Mouse (Mus musculus) kidney, postnatal 14 days (tissue): ENCODE results near the gene Xkr7.

Experiments
- DNase-seq: peaks from one replicate; pipeline ENCODE4 v3.0.0; 2022; ENCODE audit warnings: mixed read lengths

Xkr7 gene

DNA sequence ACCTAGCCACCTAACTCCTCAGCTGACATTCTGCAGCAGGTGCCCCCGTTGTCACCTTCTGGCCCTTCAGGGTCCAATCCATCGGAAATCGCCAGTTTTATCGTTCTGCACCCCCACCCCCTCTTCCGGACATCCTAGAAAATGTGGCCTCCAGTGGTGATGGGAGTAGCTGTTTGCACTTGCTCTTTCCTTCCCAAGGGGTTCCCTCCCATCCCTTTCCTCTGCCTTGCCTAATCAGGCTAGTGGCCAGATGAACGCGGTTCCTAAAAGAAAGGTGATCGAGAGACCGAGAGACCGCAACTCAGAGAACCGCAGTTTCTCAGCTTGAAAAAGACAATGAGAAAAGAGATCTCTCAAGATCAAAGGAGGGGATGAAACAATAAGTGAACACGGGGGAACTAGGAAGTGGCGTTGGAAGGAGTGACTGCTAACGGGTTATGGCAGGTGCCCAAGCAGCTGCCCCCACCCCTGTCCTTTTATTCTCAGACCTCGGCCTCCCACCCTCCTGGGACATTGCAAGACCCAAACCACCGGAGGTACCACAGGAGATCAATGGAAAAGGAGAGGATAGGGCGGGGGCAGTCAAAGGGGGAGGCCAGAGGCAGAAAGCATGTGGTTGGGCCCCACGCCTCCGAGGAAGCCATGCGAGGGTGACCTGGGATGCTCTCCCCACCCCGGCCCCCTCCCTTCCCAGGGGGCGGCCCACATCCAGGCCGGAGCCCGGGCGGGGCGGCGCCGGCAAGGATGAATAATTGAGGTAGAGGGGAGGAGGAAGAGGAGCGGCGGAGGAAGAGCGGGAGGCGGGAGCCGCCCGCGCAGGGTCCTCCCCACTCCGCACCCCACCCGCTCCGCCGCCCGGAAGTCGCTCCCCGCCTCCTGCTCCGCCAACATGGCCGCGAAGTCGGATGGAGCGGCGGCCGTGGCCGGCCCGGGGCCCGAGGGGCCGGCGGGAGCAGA lies at the start of gene Xkr7:
TSS of gene Xkr7 (plus strand) at position 727 of the 957 bp plus-strand sequence.
- peak; percentile 8 for DNase-seq

DNA sequence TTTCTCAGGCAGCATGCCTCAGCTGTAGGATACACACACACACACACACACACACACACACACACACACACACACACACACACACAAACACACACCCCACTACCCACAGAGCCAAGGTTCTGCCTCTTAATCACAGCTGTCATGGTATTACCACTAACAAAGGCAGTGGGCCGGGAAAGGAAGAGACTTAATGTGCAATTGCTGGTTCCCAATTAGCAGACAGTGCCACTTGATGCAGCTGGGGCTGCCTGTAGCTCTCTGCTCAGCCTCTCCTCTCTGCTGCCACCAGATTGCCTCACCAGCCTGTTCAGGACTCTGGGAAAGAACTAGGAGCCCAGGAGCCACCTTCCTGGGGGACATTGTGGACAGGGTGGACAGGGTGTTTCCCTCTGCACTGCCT lies 46.1 kb upstream of the Xkr7 start:
- no peak for DNase-seq

DNA sequence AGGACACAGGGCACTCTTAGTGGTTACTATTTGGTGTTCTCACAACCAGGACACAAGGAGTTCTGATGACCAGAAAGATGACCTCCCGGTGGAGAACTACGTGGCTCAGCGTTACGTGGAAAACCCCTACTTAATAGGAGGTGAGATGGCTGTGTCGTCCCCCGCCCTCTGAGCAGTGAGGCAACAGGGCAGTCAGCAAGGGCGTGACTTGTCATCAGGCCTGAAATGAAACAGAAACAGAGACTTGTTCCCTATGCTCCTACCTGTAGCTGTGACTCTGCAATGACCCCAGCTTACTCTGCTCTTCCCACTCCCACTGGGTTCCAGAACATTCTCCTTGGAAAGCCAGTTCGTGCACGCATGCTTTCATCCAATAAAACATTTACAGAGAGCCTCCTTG lies 40.1 kb upstream of the Xkr7 start:
- DNase-seq: no peak

DNA sequence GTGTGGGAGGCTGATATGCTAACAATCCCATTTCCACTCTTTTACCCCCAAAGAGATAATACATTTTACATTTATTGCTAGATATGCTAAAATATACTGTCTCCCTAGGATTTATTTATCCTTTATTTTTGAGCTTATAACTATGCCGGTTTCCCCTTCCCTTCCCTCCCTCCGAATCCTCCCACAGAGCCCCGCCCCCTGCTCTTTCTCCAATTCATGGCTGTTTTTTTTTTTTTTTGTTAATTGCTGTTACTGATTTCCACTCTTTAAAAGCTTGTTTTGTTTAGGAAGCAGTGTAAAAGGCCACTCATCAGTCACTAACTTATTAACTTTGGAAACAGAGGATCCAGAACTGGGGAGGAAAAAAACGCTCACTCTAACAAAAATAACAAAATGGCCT lies 34.6 kb upstream of the Xkr7 start:
- peak; percentile 8 for DNase-seq

DNA sequence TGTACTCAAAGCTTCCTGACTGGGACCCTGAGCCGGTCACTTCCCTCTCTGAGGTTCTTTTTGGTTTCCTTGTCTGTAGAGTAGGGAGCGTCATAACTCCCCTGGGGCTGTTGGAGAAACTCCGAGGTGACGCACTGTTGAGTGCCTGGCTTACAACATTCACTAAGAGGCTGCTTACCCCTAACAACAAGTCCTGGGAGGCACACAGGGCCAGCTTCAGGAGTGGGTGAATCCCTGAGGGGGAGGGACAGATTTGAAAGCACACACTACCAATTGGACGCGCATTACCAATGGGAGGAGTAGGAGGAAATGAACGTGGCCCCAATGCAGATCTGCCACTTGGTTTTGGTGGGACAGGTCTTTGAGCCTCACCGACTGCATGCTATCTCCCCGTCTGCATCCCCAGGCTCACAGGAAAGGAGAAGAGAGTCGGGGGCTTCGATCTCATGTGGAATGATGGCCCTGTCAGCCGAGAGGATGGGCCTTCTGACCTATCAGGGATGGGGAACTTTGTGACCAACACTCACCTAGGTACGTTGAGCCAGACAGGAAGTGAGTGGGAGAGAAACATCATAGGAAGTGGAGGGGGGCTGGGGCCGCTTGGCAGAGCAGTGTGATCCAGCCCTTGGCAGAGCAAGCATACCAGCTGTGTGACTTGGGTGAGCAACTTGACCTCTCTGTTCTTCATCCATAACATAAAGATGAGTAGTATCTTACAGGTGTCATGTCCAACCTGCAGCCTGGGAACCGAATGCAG lies 29.0 kb upstream of the Xkr7 start:
- DNase-seq: no peak

DNA sequence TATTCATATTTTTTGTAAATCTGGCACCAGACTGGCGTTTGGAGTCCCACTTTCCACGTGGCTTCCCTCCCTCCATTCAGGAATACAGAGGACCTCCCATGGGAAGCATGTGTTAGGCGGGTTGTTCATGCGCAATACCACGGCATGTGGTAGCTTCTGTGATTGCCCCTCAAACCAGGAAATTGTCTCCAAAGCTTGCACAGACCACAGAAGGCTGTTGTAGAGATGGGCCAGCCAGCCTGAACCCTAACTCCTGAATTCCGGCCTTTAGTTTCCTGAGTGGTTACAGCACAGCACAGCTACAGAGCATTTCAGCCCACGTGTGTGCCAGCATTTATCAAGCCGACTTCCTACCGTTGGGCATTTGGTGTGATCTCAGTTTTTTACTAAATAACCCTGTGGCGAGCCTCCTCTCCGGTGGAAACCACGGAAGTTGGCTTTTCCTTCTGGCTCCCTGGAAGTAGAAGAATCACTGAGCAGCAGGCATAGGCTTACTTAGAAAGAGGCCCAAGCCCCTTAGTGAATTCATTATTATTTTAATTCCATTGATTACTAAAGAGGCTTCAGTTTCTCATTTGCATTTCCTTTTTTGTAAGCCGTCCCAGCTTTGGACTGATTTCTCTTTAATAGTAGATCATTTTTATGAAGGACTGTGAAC lies 27.8 kb upstream of the Xkr7 start:
- no peak for DNase-seq

DNA sequence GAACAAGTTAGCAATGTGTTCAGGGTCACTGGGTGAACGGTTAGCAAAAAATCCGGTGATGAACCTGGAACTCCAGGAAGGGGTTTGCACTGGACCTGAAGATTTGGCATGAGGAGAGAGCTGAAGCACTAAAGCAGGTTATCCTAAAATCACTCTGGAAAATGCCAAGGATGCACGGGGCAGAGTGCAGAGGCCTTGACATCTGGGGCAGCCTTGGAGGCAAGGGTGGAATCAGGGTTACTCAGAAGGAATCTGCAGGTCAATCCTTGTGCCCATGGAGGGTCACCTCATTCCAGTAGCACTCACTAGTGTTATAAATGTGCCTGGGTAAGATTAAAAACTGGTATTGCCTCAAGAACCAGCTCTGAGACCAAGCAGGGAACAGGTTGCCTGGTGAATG lies 25.7 kb upstream of the Xkr7 start:
- DNase-seq: no peak

DNA sequence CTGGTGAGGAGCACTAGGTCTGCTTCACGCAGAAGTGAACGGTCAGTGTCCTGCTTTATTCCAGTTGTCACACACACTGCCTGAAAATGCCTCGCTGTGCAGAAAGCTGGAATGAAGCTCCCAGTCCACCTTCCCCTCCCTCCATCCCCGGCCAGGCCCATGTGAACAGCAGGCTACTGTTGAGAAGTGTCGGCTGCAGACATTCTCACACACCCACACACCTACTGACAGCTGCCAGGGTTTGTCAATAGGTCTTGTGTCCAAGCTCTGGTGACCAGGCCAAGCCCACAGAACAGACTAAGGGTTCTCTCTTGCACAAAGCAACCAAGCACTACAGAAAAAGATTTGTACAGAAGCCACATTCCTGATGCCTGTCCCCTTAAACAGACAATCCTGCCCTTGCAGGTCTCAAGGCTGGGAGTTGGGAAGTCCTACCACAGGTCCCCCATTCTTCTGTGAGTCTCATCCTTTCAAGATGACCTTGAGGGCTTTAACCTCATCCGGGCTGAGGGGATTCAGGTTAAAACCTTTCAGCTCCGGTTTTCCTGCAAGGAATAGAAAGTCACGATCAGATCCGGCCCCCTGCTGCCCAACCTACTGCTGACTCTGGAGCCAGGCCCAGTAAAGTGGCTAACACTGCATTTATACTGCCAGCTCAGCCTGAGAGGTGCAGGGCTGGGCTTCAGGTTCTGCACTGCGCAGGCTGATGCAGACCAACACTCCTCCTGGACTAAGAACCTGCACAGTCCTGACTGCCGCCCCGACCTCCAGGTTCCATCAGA lies 22.3 kb upstream of the Xkr7 start:
- no peak for DNase-seq

DNA sequence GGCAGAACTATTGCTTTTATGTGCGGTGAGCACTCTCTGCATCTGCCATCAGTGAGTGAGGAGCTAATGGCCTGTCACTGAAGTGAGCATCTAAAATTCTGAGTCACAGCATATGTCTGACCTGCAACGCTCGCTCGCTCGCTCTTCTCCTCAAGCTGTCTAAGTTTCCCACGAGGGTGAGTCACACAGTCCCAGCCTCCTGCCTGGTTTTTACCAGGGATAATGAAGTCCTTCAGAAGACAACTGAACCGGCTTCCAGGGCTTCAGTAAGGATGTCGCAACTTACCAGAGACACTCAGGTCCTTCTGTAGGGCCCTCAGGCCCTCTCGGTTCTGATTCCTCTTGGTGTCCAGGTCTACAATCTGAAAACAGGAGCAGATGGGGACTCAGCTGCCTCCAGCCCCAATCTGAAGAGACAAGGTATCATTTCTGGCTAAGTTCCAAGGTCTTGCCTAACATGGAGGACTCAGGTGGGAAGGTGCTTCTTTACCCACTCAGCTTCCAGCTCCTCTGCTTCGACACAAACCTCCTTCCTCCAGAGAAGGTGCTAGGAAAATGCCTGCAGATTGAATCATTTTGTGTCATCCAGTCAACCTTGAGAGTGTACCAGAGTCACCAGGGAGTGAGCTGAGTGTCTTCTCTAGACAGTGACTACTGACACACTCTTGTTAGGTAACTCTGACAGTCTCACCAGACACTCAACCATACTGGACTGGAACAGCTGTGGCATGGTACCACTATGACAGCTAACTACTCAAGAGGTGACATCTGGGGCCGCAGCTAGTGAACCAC lies 17.7 kb upstream of the Xkr7 start:
- no peak for DNase-seq

DNA sequence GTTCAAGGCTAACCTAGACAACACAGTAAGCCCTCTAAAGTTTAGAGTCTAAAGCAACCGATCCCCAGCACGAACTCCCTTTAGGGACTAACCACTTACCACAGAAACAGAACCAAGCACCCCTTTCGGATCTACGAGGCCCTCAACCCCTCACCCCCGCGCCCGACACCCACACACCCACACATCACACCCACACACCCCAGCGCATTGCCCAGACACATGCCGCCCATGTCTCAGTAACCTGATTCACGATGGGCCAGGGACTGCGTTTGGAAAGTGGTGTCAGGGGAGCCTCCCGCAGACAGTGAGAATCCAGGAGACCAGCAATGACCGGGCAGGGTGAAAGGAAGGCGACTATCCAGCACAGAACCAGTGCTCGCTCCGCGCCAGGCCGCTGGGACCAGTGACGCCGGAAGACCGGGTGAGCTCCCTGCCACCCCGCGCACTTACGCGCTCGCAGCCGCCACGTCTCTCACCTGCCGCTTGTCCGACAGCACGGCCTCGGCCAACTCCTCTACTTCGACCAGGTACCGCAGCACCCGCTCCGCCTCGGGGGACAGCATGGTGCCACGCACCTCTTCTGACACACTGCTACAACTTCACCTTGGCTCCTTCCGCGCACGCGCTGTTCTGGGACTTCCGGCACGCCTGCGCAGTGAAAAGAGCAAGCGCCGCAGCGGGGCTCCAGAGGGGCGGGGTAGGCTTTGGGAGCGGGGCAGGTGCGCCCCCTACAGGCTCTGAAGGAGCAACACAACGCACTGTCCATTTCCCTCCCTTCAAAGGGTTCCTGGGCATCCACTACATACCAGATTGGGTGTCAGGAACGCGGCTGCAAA lies 16.7 kb upstream of the Xkr7 start, which contains the start of gene Pdrg1:
TSS of gene Pdrg1 (minus strand) at position 670 of the 836 bp plus-strand sequence.
- DNase-seq: peak; percentile 96

DNA sequence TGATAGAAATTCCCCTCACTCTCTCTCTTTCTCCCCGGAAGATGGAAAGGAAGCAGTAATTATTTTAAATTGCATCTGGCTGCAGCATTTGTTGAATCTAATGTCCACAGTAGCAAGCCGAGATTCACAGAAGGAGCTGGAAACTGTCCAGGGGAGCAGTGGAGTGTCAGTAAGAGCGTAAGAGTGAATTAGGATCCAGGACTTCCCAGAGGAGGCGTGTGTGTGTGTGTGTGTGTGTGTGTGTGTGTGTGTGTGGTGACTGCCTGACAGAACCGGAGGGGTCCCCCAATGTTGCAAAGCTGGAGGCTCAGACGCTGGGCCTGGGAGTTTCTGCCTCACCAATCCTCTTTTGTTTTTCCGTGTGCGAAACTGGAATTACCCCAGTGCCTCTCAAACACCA lies 15.8 kb upstream of the Xkr7 start:
- DNase-seq: peak; percentile 25

DNA sequence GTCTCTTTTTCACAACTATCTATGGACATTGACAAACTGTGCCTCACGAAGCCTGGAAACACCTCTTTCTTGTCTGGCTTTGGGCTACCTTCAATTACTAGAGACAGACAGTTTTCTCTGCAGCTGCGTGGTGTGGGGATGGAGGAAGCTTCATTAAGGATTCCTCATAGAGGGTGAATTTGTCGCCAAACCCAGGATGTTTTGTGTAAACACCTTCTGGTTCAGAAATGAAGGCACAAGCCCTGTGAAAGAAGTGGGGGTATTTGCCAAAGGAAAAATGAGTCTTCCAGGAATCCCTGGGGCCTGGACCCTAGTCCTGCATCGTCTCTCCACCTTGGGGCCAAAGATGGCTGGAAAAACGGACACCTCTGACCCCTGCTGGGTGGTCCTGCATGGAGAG lies 14.9 kb upstream of the Xkr7 start:
- DNase-seq: no peak

DNA sequence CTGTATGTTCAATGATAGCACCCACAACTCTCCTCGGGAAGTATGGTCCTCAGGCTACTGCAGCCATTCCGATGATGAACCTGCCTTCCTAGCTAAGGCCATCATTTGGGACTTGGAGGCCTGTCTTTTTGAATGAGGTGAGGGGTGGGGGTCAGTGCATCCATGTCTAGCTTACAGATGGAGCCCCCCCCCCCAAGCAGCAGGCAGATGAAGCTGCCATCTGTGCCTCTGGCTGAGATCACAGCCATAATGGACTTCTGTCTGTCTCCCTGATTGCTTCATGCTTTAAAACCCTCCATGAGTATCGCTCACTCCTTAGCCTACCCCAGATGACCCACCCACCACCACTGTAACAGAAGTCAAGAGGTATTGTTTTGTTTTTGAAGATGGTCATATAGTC lies 12.3 kb upstream of the Xkr7 start:
- DNase-seq: no peak

DNA sequence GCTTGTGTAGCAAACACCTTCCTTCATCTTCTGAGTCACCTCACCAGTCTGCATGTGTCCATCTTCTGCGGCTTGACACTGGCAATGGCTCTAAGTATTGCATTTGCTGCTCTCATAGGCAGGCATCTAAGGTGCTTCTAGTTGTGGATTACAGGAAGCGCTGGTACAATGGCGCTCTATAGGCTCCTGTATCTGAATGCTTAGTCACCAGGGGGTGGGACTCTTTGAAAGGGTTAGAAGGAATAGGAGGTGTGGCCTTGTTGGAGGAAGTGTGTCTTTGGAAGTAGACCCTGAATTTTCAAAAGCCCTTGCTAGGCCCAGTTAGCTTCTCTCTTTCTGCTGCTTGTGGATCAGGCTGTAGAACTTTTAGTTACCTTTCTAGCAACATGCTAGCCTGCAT lies 10.5 kb upstream of the Xkr7 start:
- DNase-seq: no peak

DNA sequence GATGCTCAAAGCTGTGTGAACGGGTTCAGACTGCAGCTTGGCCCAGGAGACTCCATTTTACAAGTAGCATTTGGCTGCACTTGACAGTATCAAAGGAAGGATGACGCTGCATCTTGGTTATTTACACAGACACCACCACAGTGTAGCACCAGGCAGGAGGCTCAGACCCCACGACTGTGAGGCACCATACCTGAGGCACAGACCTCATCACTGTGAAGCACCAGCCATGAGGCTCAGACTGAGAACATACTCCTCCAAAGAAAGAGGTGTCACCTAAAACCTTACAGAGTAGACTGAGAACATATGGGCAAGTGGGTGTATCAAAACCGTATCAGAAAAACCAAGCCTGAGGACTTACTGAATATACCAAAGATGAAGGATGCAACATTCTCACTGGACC lies 8.8 kb upstream of the Xkr7 start:
- DNase-seq: no peak

DNA sequence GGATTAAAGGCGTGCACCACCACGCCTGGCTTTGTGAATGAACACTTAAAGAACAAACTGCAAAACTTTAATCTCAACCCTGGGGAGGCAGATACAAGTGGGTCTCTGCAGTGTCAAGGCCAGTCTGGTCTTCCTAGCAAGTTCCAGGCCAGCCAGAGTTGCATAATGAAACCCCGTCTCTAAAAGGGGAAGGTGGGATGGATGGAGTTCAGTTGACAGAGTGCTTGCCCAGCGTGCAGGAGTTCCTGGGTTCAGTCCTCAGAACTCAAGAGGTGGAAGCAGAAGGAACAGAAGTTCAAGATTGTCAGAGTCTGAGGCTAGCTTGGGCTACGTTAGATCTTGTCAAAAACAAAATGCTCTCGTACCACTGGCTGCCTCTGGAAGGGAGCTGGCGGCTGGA lies 5.6 kb upstream of the Xkr7 start:
- DNase-seq: no peak

DNA sequence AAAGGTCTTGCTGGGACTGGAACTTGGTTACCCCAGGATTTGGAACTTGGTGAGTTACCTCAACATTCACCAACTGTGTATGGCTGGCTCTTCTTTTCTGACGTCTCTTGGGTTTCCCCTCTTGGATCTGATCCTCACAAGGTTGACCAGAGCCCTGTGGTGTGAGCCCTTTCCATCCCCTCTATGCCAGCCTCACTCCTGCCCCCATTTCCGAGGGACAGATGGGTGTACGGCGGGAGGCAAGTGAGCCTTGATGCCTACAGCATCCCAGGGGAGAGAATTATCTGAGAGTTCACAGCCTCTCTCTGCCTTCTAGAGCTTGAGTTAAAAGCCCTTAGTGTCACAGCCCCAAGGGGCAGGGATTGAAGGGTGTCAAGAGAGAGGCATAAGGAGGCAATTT lies 4.2 kb upstream of the Xkr7 start:
- no peak for DNase-seq

DNA sequence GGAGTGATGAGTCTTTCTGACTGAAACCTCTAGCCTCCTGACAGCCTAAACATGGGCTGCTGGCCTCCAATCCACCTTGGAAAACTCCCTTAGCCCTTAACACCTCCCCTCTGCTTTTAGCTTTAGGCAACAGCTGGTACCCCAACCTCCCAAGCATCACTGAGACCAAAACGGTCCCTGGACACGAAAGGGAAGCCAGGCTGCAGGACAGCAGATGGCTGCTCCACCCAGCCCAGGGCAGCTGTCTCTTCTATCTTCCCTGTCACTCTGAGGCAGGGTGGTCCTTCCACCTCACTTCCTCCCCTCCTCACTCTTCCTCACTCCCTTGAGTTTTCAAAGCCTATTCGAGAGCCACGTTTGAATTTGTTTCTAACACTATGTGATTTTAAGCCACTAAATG lies 1.2 kb upstream of the Xkr7 start:
- DNase-seq: no peak

DNA sequence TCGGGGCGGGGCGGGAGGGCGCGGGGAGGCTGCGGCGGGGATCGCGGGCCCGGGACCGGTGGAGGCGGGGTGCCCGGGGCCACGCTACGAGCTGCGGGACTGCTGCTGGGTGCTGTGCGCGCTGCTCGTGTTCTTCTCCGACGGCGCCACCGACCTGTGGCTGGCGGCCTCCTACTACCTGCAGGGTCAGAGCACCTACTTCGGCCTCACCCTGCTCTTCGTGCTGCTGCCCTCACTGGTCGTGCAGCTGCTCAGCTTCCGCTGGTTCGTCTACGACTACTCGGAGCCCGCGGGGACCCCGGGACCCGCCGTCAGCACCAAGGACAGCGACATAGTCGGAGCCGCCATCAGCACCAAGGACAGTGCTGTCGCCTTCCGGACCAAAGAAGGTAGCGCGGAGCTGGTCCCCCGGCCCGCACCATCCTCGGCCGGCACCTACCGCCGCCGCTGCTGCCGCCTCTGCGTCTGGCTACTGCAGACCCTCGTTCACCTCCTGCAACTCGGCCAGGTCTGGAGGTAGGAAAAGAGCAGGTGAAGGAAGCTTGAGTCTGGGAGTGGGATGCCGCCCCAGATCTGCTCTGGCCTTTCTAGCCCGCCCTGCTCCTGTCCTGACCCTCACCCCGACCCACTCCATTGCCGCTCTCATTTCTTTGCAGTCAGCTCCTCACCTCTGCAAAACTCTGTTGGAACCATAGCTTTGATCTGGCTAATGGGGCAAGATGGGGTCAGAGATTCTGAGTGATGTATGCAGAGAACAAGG lies 611 bp downstream of the Xkr7 start:
- peak; percentile 86 for DNase-seq

DNA sequence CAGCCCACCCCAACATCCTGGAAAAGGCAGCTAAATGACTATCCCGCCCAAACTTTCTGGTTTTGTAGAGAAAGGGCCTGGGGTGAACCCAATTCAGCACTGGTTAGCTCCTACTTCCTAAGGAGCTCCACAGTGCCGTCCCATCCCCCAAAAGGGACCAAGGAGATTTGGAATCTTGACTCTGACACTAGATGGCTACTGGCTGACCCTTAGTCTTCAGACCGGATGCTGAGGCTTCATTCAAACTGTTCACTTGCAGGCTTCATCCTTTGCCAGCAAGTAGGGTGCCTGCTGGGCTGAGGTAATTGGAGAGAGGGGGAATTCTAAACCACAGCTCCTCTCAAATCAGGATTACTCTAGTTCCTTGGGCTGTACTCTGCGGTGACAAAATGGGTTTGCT lies 1.3 kb downstream of the Xkr7 start:
- no peak for DNase-seq
